Mouse (Mus musculus) neural tube, embryonic 10.5 days (tissue): ENCODE results near the gene Vmn2r83.
A peak's percentile ranks its signal among the peaks of the same experiment; 100 is the strongest.
"Not testable (repeated sequence)": the region's sequence is repeated elsewhere in the genome, so short reads cannot be mapped to it uniquely, and the experiment has no call there.

Experiments used
- DNase-seq: peaks from one replicate; pipeline ENCODE4 v3.0.0-alpha.2; 2017; ENCODE audit warnings: low spot score; ENCODE audit errors: extremely low spot score

Vmn2r83 gene

DNA sequence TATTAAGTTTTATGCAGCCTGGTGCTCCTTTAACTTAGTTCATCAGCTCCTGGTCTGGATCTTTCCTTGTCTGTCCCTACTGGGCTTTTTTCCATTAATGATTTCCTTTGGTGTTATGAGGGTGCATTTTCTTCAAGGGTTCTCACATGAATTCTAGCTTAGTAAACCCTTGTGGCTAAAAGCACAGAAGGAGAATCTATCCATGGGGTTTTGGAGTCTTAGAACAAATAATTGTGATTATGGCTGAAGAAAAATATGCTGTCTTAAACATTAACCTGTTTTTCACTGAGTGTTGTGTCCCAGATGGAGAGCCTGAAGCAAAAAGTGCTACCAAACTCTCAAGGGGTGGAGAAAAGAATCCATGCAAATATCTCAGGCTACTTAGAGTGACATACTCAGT, at the start of gene Vmn2r83:
Gene Vmn2r83 (plus strand): TSS at position 301 of the 400 bp plus-strand sequence.
- no peak for DNase-seq

DNA sequence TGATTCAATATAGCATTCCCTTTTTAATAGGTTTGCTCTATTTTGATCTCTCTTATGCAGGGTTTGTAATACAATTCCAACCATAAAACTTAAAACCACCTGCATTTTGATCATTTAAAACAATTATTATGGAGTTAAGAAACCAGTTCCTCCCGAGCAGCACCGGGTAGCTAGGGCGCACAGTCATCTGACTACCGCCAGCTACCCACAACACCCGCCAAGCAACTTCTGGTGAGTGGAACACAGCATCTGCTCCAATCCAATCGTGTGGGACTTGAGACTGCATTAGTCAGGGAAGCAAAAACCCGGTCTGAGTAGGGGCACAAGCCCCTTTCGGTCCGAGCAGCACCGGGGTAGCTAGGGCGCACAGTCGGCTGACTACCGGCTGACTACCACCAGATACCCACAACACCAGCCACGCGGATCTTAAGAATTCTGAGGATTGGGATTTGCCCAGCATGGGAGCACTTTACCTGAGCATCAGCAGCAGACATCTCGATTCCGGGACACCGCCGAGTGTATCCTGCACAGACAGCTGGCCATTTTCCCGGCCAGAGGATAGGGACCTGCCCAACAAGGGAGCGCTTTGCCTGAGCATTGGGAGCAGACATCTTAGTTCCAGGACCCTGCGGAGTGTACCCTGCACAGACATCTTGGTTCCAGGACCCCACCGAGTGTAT, 33.2 kb upstream of the Vmn2r83 start:
- DNase-seq = not testable (repeated sequence)

DNA sequence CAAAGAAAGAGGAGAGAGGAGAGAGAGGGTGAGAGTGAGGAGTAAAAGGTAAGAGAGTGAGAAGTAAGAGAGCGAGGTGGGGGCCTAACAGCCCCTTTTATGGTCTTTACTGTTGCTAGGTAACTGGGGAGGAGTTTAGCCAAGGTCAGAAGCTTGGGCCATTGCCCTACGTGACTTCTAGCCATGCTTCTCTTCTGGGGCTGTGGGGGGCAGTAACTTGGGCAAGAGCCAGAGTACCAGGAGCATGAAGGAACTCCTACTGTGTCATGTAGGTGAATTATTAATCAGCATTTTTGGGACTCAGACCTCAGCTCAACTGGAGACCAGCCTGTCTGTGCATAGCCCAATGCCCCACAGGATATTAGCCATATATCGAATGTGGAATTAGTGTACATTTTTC, 27.4 kb downstream of the Vmn2r83 start:
- DNase-seq = no peak

DNA sequence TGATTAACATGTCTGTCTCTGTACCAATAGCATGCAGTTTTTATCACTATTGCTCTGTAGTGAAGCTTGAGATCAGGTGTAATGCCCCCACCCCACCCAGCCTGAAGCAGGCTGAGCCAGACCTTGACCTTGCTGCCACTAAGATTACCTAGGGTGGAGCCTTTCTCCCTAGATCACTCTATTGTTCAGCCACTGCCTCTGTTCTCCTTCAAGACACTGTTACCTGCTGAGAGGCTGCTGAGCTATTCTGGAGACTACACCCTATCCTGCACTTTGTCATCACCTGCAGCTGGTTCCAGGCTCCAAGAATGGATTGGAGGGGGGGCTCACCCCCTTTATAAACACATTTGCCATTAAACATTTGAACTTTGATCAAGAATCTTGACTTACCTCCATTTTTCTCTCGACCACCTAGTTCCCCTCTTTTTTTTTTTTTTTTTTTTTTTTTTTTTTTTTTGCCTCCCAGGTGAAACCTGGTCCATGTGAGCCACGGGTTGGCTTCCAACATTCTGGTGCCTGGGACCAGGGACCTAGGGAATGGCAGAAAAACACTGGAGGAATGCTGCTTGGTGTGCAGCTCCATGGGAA, 28.3 kb downstream of the Vmn2r83 start:
- no peak for DNase-seq

DNA sequence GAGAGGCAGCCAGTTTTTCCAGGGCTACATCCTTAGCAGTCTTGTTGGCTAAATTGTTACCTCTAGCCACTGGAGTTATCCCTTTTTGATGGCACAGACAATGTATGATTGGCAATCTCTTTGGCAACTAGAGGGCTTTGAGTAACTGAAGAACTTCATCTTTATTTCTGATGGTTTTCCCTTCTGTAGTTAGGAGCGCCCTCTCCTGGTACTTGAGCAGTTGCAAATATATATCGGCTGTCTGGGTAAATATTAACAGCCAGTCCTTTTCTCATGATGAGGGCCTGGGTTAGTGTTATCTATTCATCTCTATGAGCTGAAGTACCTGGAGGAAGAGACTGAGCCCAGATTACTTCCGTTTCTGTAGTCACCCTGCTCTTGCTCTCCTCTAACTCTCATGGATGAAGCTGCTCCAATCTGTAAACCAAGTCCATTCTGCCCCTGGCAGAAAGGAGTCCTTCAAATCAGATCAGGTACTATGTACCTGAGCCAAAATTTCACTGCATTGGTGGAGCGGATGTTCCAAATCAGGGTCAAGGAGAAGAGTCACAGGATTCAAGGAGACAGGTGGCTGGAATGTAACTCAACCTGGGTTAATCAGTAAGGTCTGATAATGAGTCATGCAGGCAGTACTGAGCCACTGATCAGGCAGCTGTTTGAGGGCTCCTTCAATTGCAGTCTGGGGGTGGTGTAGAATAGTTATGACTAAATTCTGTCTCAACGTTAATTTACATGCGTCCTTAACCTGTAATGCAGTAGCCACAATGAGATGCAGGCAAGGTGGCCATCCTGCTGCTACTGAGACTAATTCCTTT, 34.5 kb downstream of the Vmn2r83 start:
- no peak for DNase-seq

DNA sequence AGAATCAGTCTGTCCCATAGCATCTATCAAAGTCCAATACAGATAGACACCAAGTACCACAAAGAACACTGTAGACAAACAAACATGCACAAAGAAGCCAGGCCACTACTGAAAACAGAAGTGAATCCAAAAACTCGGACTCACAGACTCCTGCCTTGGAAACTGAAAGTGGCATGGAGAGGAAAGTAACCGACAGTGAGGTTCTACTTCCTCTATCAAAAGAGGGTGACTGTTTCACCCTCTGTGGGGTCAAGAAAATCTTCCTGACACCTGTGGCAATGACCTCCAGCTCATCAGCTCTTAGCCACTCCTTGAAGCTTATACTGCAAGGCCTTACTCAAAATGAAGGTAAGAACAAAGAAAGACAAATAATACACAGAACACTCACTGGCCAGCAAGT, 38.2 kb downstream of the Vmn2r83 start:
- DNase-seq = no peak

DNA sequence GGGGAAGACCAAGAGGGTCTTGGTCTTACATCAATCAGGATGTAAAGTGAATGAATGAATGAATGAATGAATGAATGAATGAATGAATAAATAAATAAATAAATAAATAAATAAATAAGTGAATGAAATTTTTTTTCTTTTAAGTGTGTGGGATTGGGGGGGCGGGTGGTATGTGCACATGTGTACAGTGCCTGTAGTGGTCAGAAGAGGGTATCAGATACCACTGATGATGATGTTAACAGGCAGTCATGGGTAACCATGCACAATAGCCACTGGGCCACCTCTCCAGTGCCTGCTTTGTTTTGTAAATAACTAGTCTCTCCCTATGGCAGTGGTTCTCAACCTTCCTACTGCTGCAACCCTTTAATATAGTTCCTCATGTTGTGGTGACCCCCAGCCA, 55.9 kb downstream of the Vmn2r83 start:
- no peak for DNase-seq

DNA sequence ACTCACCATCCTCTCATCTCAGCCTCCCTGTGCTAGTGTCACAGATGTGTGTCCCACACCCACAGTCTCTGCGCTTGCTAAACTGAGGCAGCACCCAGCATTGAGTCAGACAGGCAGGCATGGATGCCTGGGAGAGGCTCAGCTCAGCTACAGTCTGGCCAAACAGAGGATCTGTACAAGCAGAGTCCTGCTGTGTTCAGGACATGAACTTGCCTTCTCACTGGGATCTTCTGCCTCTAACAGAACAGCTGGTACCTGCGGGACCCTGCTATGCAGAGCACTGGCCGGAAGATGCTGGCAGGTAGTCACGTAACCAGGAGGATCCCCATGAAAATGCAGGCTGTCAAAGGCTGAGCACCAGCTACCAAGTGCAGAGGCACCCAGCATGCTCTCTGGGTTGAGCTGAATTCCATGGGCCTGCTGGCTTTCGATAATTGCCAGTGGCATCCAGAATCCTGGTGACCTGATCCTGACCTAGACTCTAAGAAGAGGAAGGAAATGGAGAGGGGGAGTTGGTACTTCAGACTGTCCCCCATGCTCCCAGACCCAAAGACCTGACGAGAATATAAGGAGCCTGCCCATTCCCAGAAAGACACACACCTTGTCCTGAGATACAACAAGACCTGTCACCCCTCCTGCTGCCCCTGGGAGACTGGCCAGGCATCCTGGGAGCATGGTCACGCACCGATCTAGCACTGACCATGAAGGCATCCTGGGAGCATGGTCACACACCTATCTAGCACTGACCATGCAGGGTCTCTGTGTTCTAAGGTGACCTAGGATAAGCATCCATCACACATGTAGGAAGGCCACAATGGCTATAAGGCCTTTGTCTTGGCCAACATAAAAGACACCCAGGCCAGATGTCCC, 57.2 kb downstream of the Vmn2r83 start:
- DNase-seq = no peak

DNA sequence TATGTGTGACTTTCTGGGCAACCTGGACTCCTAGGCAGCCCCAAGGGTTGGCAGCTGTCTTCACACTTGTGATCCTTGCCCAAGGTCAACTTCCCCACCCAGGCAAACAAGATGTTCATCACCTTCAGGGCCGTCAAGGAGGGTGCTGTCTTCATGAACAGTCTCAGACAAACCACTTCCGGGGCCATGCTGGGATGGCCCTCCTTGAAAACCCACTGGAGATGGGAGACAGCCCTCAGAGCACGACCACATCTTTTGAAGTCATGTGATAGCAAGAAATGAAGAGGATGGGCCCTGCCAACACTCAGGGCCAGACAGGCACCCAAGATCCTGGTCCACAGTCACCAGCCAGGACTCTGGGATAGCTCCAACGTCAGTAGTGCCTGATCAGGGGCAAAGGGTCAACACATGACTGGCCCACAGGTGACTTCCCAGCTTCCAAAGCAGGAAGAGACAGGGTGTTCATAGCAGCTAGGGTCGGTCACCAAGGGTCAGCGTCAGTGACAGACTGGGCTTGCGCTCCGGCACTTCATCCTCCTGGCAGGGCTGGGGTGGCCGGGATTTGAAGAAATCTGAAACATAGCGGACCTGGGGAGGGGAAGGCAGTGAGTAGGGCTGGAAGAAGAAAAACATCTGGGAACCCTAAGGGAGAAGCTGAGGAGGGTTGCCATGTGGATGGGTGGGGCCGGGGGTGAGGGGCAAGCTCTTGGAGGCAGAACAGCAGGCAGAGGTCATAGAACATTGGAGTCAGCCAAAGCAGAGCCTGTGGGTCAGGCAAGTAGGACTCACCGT, 58.3 kb downstream of the Vmn2r83 start:
- DNase-seq = no peak

DNA sequence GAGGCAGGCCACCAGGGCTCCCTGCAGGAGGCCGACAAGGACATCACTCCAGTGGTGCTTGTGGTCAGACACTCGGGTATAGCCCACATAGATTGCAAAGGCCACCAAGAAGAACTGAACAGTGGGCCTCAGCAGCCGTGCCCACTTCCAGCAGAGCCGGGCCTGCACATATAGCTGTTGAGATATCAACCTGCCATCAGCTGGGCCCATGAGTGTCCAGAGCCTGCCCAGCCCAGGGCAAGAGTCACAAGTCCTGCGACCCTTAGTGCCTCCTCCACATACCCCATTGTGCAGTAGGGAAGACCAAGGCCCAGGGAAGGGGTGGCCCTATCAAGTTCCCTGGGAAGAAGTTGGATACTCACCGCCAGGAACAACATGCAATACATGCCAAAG, 58.9 kb downstream of the Vmn2r83 start:
- DNase-seq = no peak

DNA sequence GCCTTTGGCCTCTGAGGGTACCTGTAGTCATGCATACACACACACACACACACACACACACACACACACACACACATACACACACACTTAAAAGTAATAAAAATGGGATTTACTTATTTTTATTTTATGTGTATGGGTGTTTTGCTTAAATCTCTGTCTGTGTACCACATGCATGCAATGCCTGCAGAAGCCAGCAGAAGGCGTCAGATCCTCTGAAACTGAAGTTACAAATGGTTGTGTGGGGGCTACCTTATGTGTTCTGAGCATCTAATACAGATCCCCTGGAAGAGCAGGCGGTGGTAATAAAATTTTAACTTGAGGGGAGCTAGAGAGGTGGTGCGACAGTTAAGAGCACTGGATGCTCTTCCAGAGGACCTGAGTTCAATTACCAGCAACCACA, 59.5 kb downstream of the Vmn2r83 start:
- DNase-seq = no peak

DNA sequence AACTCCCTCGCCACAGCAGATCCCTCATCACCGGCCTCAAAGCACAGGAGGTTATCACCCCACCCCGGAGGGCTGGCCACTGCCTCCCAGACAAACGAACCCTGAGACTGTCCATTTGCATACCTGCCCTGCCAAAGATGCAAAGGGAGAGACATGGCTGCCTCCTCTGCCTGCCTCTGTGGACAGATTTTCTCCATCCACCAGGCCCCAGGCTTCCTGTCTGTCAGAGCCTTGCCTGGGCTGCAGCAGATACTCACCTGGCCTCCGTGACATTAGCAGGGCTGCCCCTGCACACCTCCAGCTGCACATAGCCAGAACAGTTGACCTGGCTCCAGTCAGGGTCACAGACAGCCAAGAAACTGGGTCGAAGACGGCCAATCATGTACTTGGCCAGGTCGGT, 61.7 kb downstream of the Vmn2r83 start:
- DNase-seq = no peak

DNA sequence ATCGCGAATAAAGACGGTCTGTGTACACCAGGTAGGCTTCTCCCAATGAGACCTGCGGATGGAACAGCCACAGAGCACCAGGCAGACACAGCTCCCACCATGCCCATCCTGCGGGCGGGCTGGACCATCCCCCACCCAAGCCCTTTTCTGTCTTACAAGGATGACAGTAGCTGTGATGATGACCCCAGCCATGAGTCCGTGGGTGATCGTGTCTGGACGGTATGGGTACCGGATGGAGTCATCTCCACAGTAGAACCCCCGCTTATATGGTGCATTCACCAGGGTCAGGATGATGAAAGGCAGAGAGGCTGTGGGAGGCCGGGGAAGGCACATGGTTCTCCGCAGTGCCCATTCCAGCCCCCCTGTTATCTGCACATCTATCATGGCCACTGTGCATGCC, 62.2 kb downstream of the Vmn2r83 start:
- no peak for DNase-seq

DNA sequence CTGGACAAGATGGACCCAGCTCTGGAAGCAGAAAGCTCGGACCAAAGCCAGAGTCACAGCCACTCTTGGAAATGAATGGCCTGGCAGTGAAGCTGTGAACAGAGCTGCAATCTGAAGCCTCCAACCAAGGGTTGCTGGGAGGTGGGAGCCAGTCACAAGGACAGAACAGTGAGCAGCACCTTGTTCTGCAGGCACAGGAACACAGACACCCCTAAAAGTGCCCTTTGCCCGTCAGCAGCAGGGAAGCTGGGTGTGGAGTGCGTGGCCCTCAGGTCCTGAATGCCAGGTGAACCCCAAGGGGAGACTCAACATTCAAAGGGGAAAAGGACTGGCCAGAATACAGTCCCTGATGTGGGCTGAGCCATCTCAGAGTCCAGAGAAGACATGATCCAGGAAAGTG, 63.1 kb downstream of the Vmn2r83 start:
- DNase-seq = no peak

DNA sequence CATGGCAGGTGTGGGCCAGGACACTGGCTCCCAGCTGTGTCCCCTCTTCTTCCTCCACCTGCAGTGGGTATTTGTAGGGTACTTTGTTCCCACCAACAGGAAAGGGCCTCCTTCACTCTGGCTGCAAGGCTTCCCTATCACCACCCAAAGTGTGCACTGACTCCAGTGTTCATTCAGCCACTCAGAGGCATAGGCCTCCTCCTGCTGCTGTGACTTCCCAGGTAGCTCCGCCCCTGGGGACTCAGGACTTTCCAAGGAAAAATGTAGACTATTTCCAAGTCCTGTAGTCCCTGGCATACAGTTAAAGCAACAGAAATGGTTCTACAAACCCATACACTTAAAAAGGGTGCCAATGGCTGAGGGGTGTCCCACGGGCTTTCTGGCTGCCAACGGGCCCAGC, 64.1 kb downstream of the Vmn2r83 start:
- DNase-seq = peak; percentile 30

DNA sequence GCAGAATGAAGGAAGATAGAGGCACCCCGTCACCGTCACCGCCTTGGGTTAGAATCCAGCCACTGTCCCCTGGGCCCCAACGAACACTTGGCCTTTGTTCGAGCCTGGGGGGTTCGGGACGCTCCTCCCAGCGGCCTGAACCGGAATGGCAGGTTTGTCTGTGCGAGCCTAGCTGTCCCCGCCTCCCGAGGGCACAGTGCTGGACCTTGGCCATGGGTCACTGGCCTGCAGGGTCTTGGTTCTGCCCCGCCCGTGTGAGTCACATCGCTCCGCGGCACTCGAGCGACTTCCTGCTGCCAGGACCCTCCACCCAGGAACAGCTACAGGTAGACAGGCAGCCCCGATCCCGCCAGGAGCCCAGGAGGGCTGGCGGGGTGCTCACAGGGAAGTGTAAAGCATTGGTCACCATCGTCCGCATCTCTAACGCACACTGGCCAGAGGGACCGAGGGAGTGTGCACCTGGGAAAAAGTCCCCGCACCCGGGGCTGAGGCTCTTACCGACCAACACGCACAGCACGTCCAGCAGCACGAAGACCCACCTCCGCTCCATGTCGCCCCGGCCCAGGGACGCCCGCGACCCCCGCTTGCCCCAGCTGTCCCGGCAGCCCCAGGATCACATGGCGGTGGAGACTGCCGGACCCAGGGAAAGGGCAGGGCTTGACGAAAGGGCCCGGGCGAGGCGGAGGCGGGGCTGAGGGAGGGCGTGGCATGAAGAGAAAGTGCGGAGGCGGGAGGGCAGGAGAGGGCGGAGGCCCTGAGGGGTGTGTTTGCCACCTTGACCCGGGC, 64.8 kb downstream of the Vmn2r83 start, which contains the start of gene Plpp2:
Gene Plpp2 (minus strand): TSS at position 671 of the 786 bp plus-strand sequence.
- DNase-seq = peak; percentile 79

DNA sequence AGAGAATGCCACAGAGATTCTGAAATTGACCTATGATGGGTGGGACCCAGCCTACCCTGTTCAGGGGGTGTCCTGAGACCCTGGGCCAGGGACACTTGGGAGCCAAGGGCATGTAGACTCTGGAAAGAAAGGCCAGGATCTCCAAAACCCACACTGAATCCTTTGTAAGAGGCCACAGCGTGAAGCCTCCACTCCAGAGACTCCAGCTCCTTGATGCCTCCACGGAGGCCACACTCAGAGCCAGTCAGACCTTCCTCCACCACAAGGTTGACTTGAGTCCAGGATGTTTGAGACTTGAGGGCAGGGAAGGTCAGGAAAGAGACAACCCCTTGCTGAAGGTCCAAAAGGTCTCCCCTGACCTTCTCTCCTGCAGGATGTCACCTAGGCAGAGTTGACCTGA, 65.9 kb downstream of the Vmn2r83 start:
- no peak for DNase-seq

DNA sequence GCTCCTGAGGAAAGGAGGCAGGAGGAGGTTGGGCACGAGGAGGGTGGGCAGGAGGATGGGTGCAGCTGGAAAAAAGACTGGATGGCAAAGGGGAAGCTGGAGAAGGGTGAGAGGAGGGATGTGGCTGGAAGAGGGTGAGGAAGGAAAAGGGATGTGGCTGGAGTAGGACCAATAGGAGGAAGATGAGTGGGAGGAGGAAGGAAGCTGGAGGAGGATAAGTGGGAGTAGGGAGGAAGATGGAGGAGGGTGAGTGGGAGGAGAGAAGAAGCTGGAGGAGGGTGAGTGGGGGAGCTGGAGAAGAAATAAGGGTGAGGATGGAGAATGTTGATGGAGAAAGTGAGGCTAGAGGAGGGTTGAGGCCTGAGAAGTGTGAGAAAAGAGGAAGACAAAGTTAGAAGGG, 66.9 kb downstream of the Vmn2r83 start:
- no peak for DNase-seq

DNA sequence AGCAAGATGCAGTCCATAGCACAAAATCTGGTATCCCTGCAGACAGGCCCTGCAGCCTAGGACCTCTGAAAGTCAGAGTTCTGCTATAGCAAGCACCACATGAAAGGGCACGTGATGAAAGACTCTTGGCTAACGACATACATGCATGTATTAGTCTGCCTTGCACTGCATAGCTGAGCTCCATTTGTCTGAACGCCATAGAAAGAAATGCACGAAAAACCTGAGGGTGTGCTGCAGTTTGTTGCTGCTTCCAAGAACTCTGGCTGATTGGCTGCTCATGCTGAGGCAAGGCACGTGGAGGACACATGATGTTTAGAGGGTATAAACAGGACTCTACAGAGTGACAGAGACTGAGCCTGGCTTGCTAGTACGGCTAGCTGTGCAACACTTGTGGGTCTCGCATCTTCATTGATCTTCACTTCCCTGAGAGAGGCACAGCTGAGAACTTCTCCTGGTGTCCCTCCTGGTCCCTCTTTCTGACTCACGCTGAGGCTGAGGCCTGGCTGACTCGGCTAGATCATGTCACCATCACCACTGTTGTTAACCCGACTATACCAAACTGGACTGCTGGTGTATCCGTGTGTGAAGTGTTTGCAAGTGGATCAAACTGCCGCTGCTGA, 68.0 kb downstream of the Vmn2r83 start:
- DNase-seq = no peak
